Mouse (Mus musculus) kidney, postnatal 25 days (tissue): ENCODE measurements around the gene Pon3.

ENCODE experiments used
- DNase-seq, 2 experiments: peaks; one replicate each; pipeline ENCODE4 v3.0.0; 2021; ENCODE audit warnings: mixed read lengths in 2 of 2

Pon3 gene

DNA sequence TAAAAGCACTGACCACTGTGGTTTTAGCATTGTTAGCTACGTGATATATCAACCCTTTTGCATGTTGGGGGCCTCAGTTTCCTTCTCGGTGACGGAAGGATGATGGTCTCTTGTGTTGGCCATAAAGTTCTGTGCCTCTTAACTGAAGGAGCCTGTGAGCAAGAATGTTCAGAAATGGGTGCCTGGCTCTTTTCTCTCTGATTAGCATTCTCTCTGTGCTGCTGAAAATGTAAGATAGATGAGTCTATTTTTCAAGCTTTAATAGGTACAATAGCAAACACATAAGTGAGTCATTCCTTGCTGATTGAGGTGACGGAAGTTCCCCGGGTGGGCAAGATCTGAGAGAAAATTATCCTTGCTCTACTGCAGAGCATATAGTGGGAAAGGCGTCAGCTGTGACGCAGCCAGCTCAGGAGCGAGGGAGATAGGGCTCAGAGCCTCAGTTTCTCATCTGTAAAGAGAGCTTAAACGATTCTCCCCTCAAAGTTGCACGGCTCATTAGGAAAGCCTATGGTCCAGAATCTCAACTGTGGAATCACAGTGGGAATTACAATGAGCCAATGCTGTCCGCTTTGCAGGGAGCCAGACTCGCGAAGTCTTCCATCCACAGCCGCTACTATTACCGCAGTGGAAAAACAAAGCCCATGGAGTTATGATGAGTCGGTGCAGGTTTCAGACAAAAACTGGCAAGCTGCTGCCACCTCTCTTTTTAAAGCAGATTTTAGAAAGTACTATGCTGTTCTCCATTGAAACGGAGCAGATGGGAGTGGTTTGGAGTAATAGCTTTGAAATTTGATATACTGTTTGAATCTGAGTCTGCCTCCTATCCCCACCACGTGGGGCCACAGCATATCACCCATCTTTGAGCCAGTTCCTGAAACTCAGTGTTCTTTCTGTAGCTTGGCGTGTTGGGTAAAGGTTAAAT, 77.9 kb downstream of the Pon3 start:
- no peak for DNase-seq

DNA sequence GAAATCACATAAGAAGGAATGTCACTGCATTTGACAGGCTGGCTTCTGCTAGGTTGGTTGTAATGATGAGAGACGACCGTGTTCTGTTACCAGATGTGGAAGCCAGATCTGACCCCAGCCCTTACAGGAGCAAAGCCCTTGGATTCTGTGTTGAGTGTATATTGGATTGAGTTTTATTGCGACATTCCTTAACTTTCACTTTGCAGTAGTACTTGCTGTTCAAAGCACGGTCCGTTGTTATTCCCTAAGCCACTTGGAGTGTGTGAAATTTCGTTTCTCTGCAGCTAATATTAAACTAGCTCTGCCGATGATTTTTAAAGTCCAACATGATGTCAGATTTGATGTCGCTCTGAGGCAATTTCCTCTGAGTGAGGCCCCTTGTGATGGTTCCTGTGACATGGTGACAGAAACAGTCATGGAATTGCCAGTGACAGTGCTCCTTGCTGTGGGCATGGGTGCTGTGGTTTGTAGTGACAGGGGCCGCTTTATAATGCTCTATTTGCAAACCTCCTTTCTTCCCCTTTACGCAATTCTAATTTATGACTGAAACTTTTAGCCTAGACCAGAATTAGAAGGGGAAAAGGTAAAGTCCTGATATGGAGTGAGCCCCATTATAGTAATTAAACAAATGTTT, 81.8 kb downstream of the Pon3 start:
- no peak for DNase-seq

DNA sequence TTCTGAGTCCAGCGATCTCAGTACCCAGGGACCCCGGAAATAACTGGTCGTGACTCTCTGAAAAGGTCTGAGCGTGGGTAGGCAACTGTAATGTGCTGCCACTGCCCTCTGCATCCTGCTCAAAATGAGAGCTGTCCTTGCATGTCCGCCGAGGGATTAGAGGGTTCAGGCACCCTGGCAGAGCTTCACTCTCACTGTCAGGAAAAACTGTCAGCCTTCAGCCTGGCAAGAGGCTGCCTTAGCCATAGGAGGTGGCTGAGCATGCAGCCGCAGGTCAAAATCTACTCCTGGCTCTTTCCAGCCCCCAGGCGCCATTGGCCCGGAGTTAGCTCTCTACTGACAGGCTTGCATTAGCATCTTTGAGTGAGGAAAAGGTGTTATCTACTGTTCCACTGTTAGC, 83.5 kb downstream of the Pon3 start:
- DNase-seq: no peak

DNA sequence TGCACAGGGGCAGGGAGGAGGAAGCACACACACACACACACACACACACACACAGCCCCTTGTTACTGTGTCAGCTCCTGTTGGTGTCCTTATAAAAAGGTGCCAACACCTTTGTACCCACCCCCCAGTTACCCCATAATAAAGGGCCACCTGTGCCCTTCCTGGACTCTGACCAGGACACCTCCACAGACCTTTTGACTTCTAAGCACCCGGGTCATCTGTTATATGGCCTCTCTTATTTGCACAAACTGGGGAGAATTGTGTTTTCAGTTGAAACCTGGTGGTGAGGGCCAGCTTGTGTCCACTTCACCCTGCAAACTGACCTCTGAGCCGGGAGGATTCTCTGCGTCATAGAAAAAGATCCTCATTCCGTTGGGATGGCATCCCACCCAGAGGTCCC, 84.7 kb downstream of the Pon3 start:
- no peak for DNase-seq
